Mouse (Mus musculus) WW6 (cell line): Measurements from ENCODE around the gene Top1.
"Not testable (repeated sequence)": the region's sequence is repeated elsewhere in the genome, so short reads cannot be mapped to it uniquely, and the experiment has no call there.

ENCODE experiments used
- DNase-seq: peaks from one replicate; pipeline ENCODE4 v3.0.0-alpha.2; 2013; ENCODE audit warnings: low read depth, low spot score

The Top1 gene

GRCm38 (mm10) chr2:160630872-160631597 lies 14.7 kb upstream of the Top1 start:
- DNase-seq: no peak

- DNase-seq: no peak
Measured at GRCm38 (mm10) chr2:160639911-160640717, 5.6 kb upstream of the Top1 start.

GRCm38 (mm10) chr2:160641176-160641575 lies 4.5 kb upstream of the Top1 start:
- DNase-seq: no peak

GRCm38 (mm10) chr2:160646144-160646844 lies 606 bp downstream of the Top1 start:
- DNase-seq: no peak

- DNase-seq: no peak
Measured at GRCm38 (mm10) chr2:160646845-160647178, 1.1 kb downstream of the Top1 start.

- no peak for DNase-seq
Measured at GRCm38 (mm10) chr2:160648097-160648496, 2.4 kb downstream of the Top1 start.

GRCm38 (mm10) chr2:160649072-160649471 lies 3.4 kb downstream of the Top1 start:
- no peak for DNase-seq

GRCm38 (mm10) chr2:160651165-160651564 lies 5.5 kb downstream of the Top1 start:
- DNase-seq: no peak

GRCm38 (mm10) chr2:160653218-160653617 lies 7.5 kb downstream of the Top1 start:
- DNase-seq: no peak

- no peak for DNase-seq
Measured at GRCm38 (mm10) chr2:160655561-160655960, 9.9 kb downstream of the Top1 start.

GRCm38 (mm10) chr2:160656234-160656633 lies 10.5 kb downstream of the Top1 start:
- DNase-seq: no peak

- DNase-seq: no peak
Measured at GRCm38 (mm10) chr2:160657801-160658442, 12.2 kb downstream of the Top1 start.

- DNase-seq: no peak
Measured at GRCm38 (mm10) chr2:160658811-160659210, 13.1 kb downstream of the Top1 start.

GRCm38 (mm10) chr2:160664421-160664820 lies 18.7 kb downstream of the Top1 start:
- DNase-seq: no peak

GRCm38 (mm10) chr2:160664986-160665385 lies 19.3 kb downstream of the Top1 start:
- not testable (repeated sequence) for DNase-seq

- no peak for DNase-seq
Measured at GRCm38 (mm10) chr2:160667259-160667658, 21.6 kb downstream of the Top1 start.

- no peak for DNase-seq
Measured at GRCm38 (mm10) chr2:160700271-160700670, 54.6 kb downstream of the Top1 start.

- no peak for DNase-seq
Measured at GRCm38 (mm10) chr2:160701603-160702002, 55.9 kb downstream of the Top1 start.

- no peak for DNase-seq
Measured at GRCm38 (mm10) chr2:160702824-160703223, 57.1 kb downstream of the Top1 start.

- DNase-seq: no peak
Measured at GRCm38 (mm10) chr2:160707673-160708072, 62.0 kb downstream of the Top1 start.

- no peak for DNase-seq
Measured at GRCm38 (mm10) chr2:160715463-160716030, 69.9 kb downstream of the Top1 start.

GRCm38 (mm10) chr2:160717269-160717668 lies 71.6 kb downstream of the Top1 start:
- no peak for DNase-seq
